Mouse (Mus musculus) stomach, embryonic 14.5 days (tissue): ENCODE measurements around the gene Rps18. TPM values are rescaled to one million over a fixed set of nuclear protein-coding genes. Genes with fewer than 3 reads are reported as not detected.
A peak's percentile ranks its signal among the peaks of the same experiment; 100 is the strongest.

ENCODE experiments used
- ATAC-seq: fragments of 200-750 bp; cut with Nextera tagmentation; 2 replicates; pipeline ENCODE4 v1.8.0; 2017; ENCODE audit warnings: low read depth, moderate TSS enrichment; ENCODE audit not compliant: insufficient number of reproducible peaks, insufficient read depth, low FRiP score
- H3K27ac ChIP-seq: fragments of 300-500 bp; sonication (generic); 2 replicates; pipeline ENCODE4 v1.5.1; 2014; ENCODE audit warnings: mild to moderate bottlenecking, low read length, moderate library complexity, mixed read lengths
- H3K27me3 ChIP-seq: fragments of 300-500 bp; sonication (generic); 2 replicates; pipeline ENCODE4 v1.6.1; 2014; ENCODE audit warnings: low read length, control low read depth, mixed read lengths; ENCODE audit not compliant: control insufficient read depth, insufficient read depth
- H3K36me3 ChIP-seq: fragments of 300-500 bp; sonication (generic); 2 replicates; pipeline ENCODE4 v1.6.1; 2014; ENCODE audit warnings: mild to moderate bottlenecking, control low read depth, low read length, moderate library complexity, mixed read lengths; ENCODE audit not compliant: control insufficient read depth, insufficient read depth
- H3K4me1 ChIP-seq: fragments of 300-500 bp; sonication (generic); 2 replicates; pipeline ENCODE4 v1.6.1; 2014; ENCODE audit warnings: low read length, control low read depth, mixed read lengths; ENCODE audit not compliant: control insufficient read depth, insufficient read depth
- H3K4me2 ChIP-seq: fragments of 300-500 bp; sonication (generic); replicated peaks from 2 replicates; pipeline ENCODE4 v1.6.1; 2014; ENCODE audit warnings: low read depth, low read length, control low read depth
- H3K4me3 ChIP-seq: fragments of 300-500 bp; sonication (generic); 2 replicates; pipeline ENCODE4 v1.5.1; 2014; ENCODE audit warnings: low read depth, low read length, control low read depth
- H3K9ac ChIP-seq: fragments of 300-500 bp; sonication (generic); replicated peaks from 2 replicates; pipeline ENCODE4 v1.6.1; 2014; ENCODE audit warnings: low read depth, mild to moderate bottlenecking, control low read depth, low read length, moderate library complexity, mixed read lengths
- H3K9me3 ChIP-seq: fragments of 300-500 bp; sonication (generic); 2 replicates; pipeline ENCODE4 v1.6.1; 2016; ENCODE audit warnings: low read depth, low read length, control low read depth; ENCODE audit not compliant: control insufficient read depth
- WGBS: fragments of 180-500 bp; shearing (Covaris S2); extraction: QIAGEN DNeasy Blood & Tissue Kit; methylation state at CpG from one replicate; pipeline ENCODE4 v1.1.7; 2014; 5-methylcytosine and 5-hydroxymethylcytosine counted together
- polyA plus RNA-seq: library from polyadenylated mRNA; unstranded; fragments of >200 nt; fragmentation: Nextera tagmentation; extraction: Ambion mirVana; gene quantifications from 2 replicates; pipeline ENCODE4 v1.2.1, GENCODE M21; 2014

Gene Rps18
- polyA plus RNA-seq, 1 experiment from 2014 or later, result 2,164 TPM

GRCm38 (mm10) chr17:33947430-33948089 lies 8.2 kb downstream of the Rps18 start:
- no peak overlapping the region for H3K9ac ChIP-seq
- H3K27me3 ChIP-seq, result no peaks in the 10 kb centered on the region
- 91% methylated on average over 10 of the region's 10 CpGs for WGBS
- no peak for ATAC-seq
- no peaks in the 10 kb centered on the region for H3K9me3 ChIP-seq
- H3K4me2 ChIP-seq, result no peak overlapping the region
- H3K4me1 ChIP-seq, result peaks cover 14% of the 10 kb centered on the region; the same call in 1 of the 2 replicates
- H3K4me3 ChIP-seq, result no peak overlapping the region
- H3K27ac ChIP-seq, result no peak overlapping the region
- H3K36me3 ChIP-seq, result peaks cover 43% of the 10 kb centered on the region

DNA sequence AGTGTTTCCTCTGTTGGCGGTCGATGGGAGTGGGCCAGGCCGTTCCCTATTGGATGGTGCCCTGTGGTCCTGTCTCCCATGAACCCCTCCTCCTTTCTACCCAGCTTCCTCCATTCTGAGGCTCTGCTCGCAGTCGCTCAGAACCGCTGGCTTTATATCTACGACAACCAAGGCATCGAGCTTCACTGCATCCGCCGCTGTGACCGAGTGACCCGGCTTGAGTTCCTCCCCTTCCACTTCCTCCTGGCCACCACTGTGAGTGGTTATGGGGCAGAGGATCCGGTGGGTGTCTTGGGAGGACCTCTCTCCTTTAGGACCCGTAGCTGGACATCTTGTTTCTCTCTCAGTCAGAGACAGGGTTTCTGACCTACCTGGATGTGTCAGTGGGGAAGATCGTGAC lies 12.3 kb downstream of the Rps18 start:
- H3K36me3 ChIP-seq, result peaks cover 30% of the 10 kb centered on the region; the same call in 1 of the 2 replicates
- H3K4me3 ChIP-seq, result no peak overlapping the region
- H3K27me3 ChIP-seq, result no peaks in the 10 kb centered on the region
- H3K9me3 ChIP-seq, result no peaks in the 10 kb centered on the region
- no peak overlapping the region for H3K27ac ChIP-seq
- no peak for ATAC-seq
- peaks cover 14% of the 10 kb centered on the region; the same call in 1 of the 2 replicates for H3K4me1 ChIP-seq
- H3K9ac ChIP-seq, result no peak overlapping the region
- no peak overlapping the region for H3K4me2 ChIP-seq
- 96% methylated on average over 15 of the region's 15 CpGs for WGBS

DNA sequence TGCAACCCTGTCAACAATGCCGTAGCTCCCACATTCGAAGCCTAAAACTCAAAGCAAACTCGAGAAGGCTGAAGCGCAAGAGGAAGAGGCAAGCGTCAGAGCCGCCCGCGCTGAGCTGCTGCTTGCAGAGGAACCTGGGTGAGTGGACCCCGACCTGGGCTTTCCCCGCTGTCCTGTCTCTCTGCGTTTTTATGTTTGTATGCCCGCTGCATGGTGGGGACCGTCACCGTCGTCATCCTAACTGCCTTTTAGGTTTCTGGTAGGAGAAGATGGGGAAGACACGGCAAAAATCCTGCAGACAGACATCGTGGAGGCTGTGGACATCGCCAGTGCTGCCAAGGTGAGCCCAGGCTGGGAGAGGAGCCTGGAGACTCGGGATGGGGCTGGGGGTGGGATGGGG lies 14.4 kb downstream of the Rps18 start:
- WGBS, result 55% methylated on average over 19 of the region's 19 CpGs
- no peak for ATAC-seq

GRCm38 (mm10) chr17:33940981-33941380 lies 14.8 kb downstream of the Rps18 start:
- H3K36me3 ChIP-seq, result peaks cover 26% of the 10 kb centered on the region; the same call in 1 of the 2 replicates
- no peak overlapping the region for H3K27ac ChIP-seq
- H3K4me3 ChIP-seq, result peak overlapping the region; percentile 87
- peaks cover 14% of the 10 kb centered on the region; the same call in 1 of the 2 replicates for H3K4me1 ChIP-seq
- H3K9ac ChIP-seq, result peak overlapping the region; percentile 71
- WGBS, result 2% methylated on average over 26 of the region's 26 CpGs
- no peak for ATAC-seq
- H3K9me3 ChIP-seq, result no peaks in the 10 kb centered on the region
- no peaks in the 10 kb centered on the region for H3K27me3 ChIP-seq
- peak overlapping the region; percentile 97 for H3K4me2 ChIP-seq

More for the DNA sequence above, 14.4 kb downstream of the Rps18 start:
- Histone ChIP-seq H3K27ac (no peak overlapping the region), H3K4me2 (peak overlapping the region; percentile 97), H3K4me1 (peaks cover 14% of the 10 kb centered on the region; the same call in 1 of the 2 replicates), H3K36me3 (peaks cover 28% of the 10 kb centered on the region; the same call in 1 of the 2 replicates), H3K9me3 (no peaks in the 10 kb centered on the region), H3K4me3 (peak overlapping the region; percentile 87), H3K9ac (peak overlapping the region; percentile 71), H3K27me3 (no peaks in the 10 kb centered on the region)

DNA sequence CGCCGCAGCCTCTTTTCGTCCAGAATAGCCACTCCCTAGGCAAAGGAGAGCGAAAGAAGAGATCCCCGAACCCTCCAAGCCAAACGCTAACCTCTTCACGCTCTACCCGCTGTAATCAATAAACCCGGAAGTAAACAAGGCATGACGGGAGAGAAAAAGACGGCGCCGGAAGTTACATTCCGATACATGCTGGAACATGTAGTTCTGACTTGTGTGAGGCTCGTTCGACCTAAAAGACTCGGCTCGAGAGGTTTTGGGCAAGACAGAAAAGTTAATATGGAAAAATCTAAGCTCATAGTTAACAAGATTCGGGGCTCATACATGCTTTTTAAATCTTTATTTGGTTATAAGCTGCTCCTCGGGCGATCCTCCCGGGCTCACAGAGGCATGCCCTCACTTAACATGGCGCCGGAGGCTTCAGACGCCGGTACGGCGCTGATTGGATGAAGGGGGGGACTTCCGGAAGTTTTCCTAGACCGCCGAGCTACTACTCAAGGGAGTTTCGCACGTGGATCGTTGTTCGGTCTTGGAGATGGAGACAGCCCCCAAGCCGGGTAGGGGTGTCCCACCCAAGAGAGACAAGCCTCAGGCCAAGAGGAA lies 15.5 kb downstream of the Rps18 start, which contains the start of the genes Pfdn6 and Wdr46:
TSS of gene Pfdn6 (minus strand) at position 138 of the 600 bp plus-strand sequence.
TSS of gene Wdr46 (plus strand) at position 455 of the 600 bp plus-strand sequence.
- peak; percentile 88 for ATAC-seq
- H3K4me1 ChIP-seq, result peaks cover 14% of the 10 kb centered on the region; the same call in 1 of the 2 replicates
- WGBS, result under 1% methylated on average over 36 of the region's 36 CpGs

DNA sequence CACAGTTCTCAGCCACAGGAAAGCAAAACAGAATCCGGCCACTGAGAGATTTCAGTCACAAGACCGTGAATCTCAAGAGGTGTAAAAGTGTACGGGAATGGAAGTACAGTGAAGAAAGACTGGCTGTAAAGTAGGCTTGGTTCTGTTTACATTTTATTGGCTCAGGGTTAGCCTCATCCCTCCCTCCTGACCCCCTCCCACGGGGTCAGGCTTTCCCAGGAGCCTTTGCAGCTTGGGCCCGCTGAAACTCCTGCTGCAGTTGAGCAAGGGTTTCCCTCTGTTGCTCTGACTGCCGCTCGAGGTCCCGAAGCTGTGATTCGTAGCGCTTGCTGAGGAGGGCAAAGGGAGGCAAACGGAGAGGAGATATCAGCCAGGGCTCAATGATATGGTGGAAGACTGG lies 17.0 kb downstream of the Rps18 start:
- peaks cover 12% of the 10 kb centered on the region; the same call in 1 of the 2 replicates for H3K36me3 ChIP-seq
- no peaks in the 10 kb centered on the region for H3K27me3 ChIP-seq
- no peak overlapping the region for H3K9ac ChIP-seq
- WGBS, result 76% methylated on average over 11 of the region's 11 CpGs
- peaks cover 14% of the 10 kb centered on the region; the same call in 1 of the 2 replicates for H3K4me1 ChIP-seq
- H3K27ac ChIP-seq, result no peak overlapping the region
- no peaks in the 10 kb centered on the region for H3K9me3 ChIP-seq
- no peak for ATAC-seq
- no peak overlapping the region for H3K4me2 ChIP-seq
- no peak overlapping the region for H3K4me3 ChIP-seq

More for the DNA sequence above, 15.5 kb downstream of the Rps18 start, which contains the start of the genes Pfdn6 and Wdr46:
- Histone ChIP-seq H3K9ac (peak within 1 kb of the TSS; percentile 71), H3K4me3 (peak within 1 kb of the TSS; percentile 87), H3K9me3 (no peaks in the 10 kb centered on the region), H3K36me3 (peaks cover 26% of the 10 kb centered on the region; the same call in 1 of the 2 replicates), H3K27me3 (no peaks in the 10 kb centered on the region), H3K27ac (no peak within 1 kb of the TSS), H3K4me2 (peak within 1 kb of the TSS; percentile 97)

DNA sequence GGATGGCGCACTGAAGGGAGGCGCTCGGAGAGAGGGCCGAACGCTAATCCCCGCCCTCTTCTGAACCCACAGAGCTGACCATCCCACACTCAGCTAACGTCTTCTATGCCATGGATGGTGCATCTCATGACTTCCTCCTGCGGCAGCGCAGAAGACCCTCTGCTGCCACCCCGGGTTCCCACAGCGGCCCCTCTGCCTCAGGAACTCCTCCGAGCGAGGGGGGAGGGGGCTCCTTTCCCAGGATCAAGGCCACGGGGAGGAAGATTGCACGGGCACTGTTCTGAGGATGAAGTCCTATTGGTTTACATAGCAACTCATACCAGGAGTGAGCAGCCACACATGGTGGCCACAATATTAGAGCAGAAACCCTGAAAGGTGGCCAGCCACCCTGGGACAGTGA lies 18.8 kb downstream of the Rps18 start:
- ATAC-seq, result no peak
- WGBS, result 84% methylated on average over 15 of the region's 15 CpGs
- Histone ChIP-seq H3K9me3 (no peaks in the 10 kb centered on the region), H3K27ac (no peak overlapping the region), H3K4me2 (no peak overlapping the region), H3K36me3 (peaks cover 7% of the 10 kb centered on the region), H3K4me1 (peaks cover 14% of the 10 kb centered on the region; the same call in 1 of the 2 replicates), H3K4me3 (no peak overlapping the region), H3K27me3 (no peaks in the 10 kb centered on the region), H3K9ac (no peak overlapping the region)

GRCm38 (mm10) chr17:33935422-33936055 lies 20.3 kb downstream of the Rps18 start:
- H3K4me2 ChIP-seq, result no peak overlapping the region
- H3K27ac ChIP-seq, result no peak overlapping the region
- H3K36me3 ChIP-seq, result peaks cover 7% of the 10 kb centered on the region
- no peaks in the 10 kb centered on the region for H3K27me3 ChIP-seq
- H3K9ac ChIP-seq, result no peak overlapping the region
- H3K4me1 ChIP-seq, result peaks cover 14% of the 10 kb centered on the region; the same call in 1 of the 2 replicates
- H3K9me3 ChIP-seq, result no peaks in the 10 kb centered on the region
- WGBS, result 86% methylated on average over 21 of the region's 21 CpGs
- no peak overlapping the region for H3K4me3 ChIP-seq
- no peak for ATAC-seq
